ENCODE assay signal across 9 mouse cellular contexts in the genomic region with DNA sequence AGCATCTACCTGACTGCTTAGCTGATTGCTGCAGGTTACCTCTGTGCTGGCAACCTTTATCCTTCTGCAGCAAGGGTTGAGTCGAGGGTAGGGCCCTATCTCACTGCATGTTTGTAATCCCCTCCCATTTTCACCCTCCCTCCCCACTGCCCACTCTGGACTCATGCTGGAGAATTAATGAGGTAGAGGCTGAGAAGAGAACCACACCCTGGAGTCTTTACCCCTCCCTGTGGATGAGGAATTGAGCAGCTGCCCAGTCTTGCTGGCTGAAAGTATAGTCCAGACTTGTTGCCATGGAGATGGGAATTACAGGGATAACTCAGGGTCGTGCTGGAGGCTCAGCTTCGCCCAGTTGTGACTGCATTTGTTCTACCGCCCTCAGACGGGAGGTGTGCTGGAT. TPM values are rescaled to one million over a fixed set of nuclear protein-coding genes. Genes with fewer than 3 reads are reported as not detected.
A peak's percentile ranks its signal among the peaks of the same experiment; 100 is the strongest.
DNase-seq lines count a peak whose midpoint lies in the region; ATAC-seq lines count a peak whose summit lies in the region.
"Had no signal": no experiment of that assay in that cellular context is flagged by ENCODE, and none has a peak within 500 bp of the region (broad histone marks: within the 10 kb centered on the region; RNA-seq: fewer than 3 reads in every experiment).

No protein-coding gene starts in this region.

- intact Hi-C loops in left cerebral cortex, postnatal 10 days (cut with DNase I) = loop anchor here (5.0 kb wide), 1 partner anchor 257 kb away; no protein-coding TSS in a partner anchor

- H3K4me2 ChIP-seq in kidney, embryonic 14.5 days (replicated peaks; ENCODE audit: low read depth, low read length) = no peak overlapping the region
- H3K4me2 ChIP-seq in embryonic facial prominence, embryonic 11.5 days (ENCODE audit: low read depth, low read length) = no peak overlapping the region
- H3K4me2 ChIP-seq in kidney, embryonic 15.5 days = no peak overlapping the region

- H3K36me3 ChIP-seq in kidney, embryonic 14.5 days (ENCODE audit: control insufficient read depth, insufficient read depth, low read length) = no peaks in the 10 kb centered on the region
- no peaks in the 10 kb centered on the region for H3K36me3 ChIP-seq in embryonic facial prominence, embryonic 11.5 days (replicated peaks; ENCODE audit: control insufficient read depth, insufficient read depth, low read depth, low read length)
- no peaks in the 10 kb centered on the region for H3K36me3 ChIP-seq in kidney, embryonic 15.5 days

- no peak overlapping the region for H3K9ac ChIP-seq in kidney, embryonic 14.5 days (ENCODE audit: low read depth, low read length)
- H3K9ac ChIP-seq in embryonic facial prominence, embryonic 11.5 days (replicated peaks; ENCODE audit: low read length) = no peak overlapping the region
- H3K9ac ChIP-seq in kidney, embryonic 15.5 days = no peak overlapping the region

- no peaks in the 10 kb centered on the region for H3K9me3 ChIP-seq in kidney, embryonic 14.5 days (ENCODE audit: control insufficient read depth, low read length)
- H3K9me3 ChIP-seq in embryonic facial prominence, embryonic 11.5 days (replicated peaks; ENCODE audit: control insufficient read depth, low read length) = no peaks in the 10 kb centered on the region
- no peaks in the 10 kb centered on the region for H3K9me3 ChIP-seq in kidney, embryonic 15.5 days (replicated peaks)

- no peak for DNase-seq in kidney, adult 18-20 months
- peak; percentile 9 for DNase-seq in embryonic facial prominence, embryonic 11.5 days (ENCODE audit: low spot score)
- peak; percentile 52 for DNase-seq in left cerebral cortex, postnatal 10 days (ENCODE audit: extremely low spot score in 1 of 2, low spot score in 2 of 2)
- peak; percentile 59 to 62 for DNase-seq in right cerebral cortex, adult 2 months (ENCODE audit: low spot score in 2 of 2)
- DNase-seq in kidney, adult 11 months = no peak
- DNase-seq in ovary, postnatal 14 days (ENCODE audit: low spot score) = no peak

- 11% methylated on average over 5 of the region's 5 CpGs for WGBS in kidney, embryonic 14.5 days
- WGBS in embryonic facial prominence, embryonic 11.5 days = 18% methylated on average over 5 of the region's 5 CpGs
- 16% methylated on average over 5 of the region's 5 CpGs for WGBS in kidney, embryonic 15.5 days

- no peak overlapping the region for H3K27ac ChIP-seq in kidney, embryonic 14.5 days (ENCODE audit: low read depth, low read length)
- no peak overlapping the region for H3K27ac ChIP-seq in embryonic facial prominence, embryonic 11.5 days (replicated peaks; ENCODE audit: low read depth, low read length)
- no peak overlapping the region for H3K27ac ChIP-seq in kidney, embryonic 15.5 days

- no peaks in the 10 kb centered on the region for H3K27me3 ChIP-seq in kidney, embryonic 14.5 days (ENCODE audit: control insufficient read depth, insufficient read depth, low read length)
- H3K27me3 ChIP-seq in embryonic facial prominence, embryonic 11.5 days (ENCODE audit: control insufficient read depth, insufficient read depth, low read length) = no peaks in the 10 kb centered on the region
- H3K27me3 ChIP-seq in kidney, embryonic 15.5 days = no peaks in the 10 kb centered on the region

- H3K4me1 ChIP-seq in kidney, embryonic 14.5 days (ENCODE audit: control insufficient read depth, insufficient read depth, low read length) = no peaks in the 10 kb centered on the region
- no peaks in the 10 kb centered on the region for H3K4me1 ChIP-seq in embryonic facial prominence, embryonic 11.5 days (ENCODE audit: control insufficient read depth, insufficient read depth, low read length)
- no peaks in the 10 kb centered on the region for H3K4me1 ChIP-seq in kidney, embryonic 15.5 days

- peak; percentile 64; the same call in 1 of the 2 replicates for ATAC-seq in kidney, embryonic 14.5 days (ENCODE audit: low FRiP score, low TSS enrichment)
- ATAC-seq in embryonic facial prominence, embryonic 11.5 days (replicated peaks; ENCODE audit: insufficient number of reproducible peaks, low FRiP score, low TSS enrichment, low read depth) = peak; percentile 74
- ATAC-seq in kidney, embryonic 15.5 days (replicated peaks; ENCODE audit: low FRiP score) = no peak

- H3K4me3 ChIP-seq in kidney, embryonic 14.5 days (ENCODE audit: low read length) = no peak overlapping the region
- H3K4me3 ChIP-seq in embryonic facial prominence, embryonic 11.5 days (ENCODE audit: low read depth, low read length) = no peak overlapping the region
- H3K4me3 ChIP-seq in kidney, embryonic 15.5 days (replicated peaks) = no peak overlapping the region

RNA-seq across cellular contexts. Expression of a gene that starts 23.6 kb away (rescaled TPM):
- 0.08 TPM in 1 of 2 replicates, not detected in the other for polyA plus RNA-seq in kidney, embryonic 14.5 days (2014; fragmentation: Nextera tagmentation; extraction: Ambion mirVana)
- polyA plus RNA-seq in embryonic facial prominence, embryonic 11.5 days (2014; fragmentation: Nextera tagmentation; extraction: Ambion mirVana) = 0.14 and 0.18 TPM in 2 replicates
- total RNA-seq in left cerebral cortex, postnatal 10 days (2021) = 10 to 100 TPM; 41.9 to 46.4 TPM
- polyA plus RNA-seq in kidney, embryonic 15.5 days (2015; fragmentation: Nextera tagmentation; extraction: Ambion mirVana) = 0.06 and 0.10 TPM in 2 replicates
- polyA plus RNA-seq: liver, embryonic 16.5 days had no signal

RNA-seq across cellular contexts. Expression of a gene that starts 54.5 kb away (rescaled TPM):
- polyA plus RNA-seq in kidney, embryonic 14.5 days (2014; fragmentation: Nextera tagmentation; extraction: Ambion mirVana) = not detected in 2 replicates
- 0.57 and 0.72 TPM in 2 replicates for polyA plus RNA-seq in embryonic facial prominence, embryonic 11.5 days (2014; fragmentation: Nextera tagmentation; extraction: Ambion mirVana)
- total RNA-seq in left cerebral cortex, postnatal 10 days (2021) = 10 to 100 TPM; 45.0 to 47.8 TPM
- 0.08 TPM in 1 of 2 replicates, not detected in the other for polyA plus RNA-seq in kidney, embryonic 15.5 days (2015; fragmentation: Nextera tagmentation; extraction: Ambion mirVana)
- polyA plus RNA-seq: liver, embryonic 16.5 days had no signal

RNA-seq across cellular contexts. Expression of a gene that starts 57.6 kb away (rescaled TPM):
- 0.14 and 0.43 TPM in 2 replicates for polyA plus RNA-seq in kidney, embryonic 14.5 days (2014; fragmentation: Nextera tagmentation; extraction: Ambion mirVana)
- polyA plus RNA-seq in embryonic facial prominence, embryonic 11.5 days (2014; fragmentation: Nextera tagmentation; extraction: Ambion mirVana) = not detected in 2 replicates
- total RNA-seq in left cerebral cortex, postnatal 10 days (2021) = 1 to 10 TPM; 9.3 to 10.0 TPM
- polyA plus RNA-seq in kidney, embryonic 15.5 days (2015; fragmentation: Nextera tagmentation; extraction: Ambion mirVana) = 0.69 and 0.74 TPM in 2 replicates
- polyA plus RNA-seq: liver, embryonic 16.5 days had no signal

Comparison
In these comparisons a context has a peak if more than half of its experiments do, and no peak if none do; other contexts are left out.
1. DNase-seq: peak in embryonic facial prominence, embryonic 11.5 days (single experiment), left cerebral cortex, postnatal 10 days (2 of 2) and right cerebral cortex, adult 2 months (2 of 2); none in kidney, adult 18-20 months (single experiment), kidney, adult 11 months (single experiment) and ovary, postnatal 14 days (single experiment).